Mouse (Mus musculus): ENCODE data around the gene 2700049A03Rik.

The 2700049A03Rik gene

DNA sequence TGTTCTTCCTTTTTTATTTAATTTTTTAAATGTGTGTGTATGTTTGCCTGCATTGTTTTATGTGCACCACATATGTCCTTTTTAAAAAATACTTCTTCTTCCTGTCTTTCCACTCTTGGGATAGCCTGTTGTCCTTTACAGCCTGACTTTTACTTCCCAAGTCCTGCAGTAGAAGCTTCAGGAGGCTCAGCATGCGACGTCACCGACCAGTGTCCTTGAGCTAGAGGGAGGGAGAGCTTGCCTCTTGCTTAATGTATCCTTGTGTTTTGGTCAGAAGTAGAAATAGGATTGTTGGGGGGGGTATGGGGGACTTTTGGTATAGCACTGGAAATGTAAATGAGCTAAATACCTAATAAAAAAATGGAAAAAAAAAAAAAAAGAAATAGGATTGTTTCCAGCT lies 47.1 kb downstream of the 2700049A03Rik start:
- no peak for DNase-seq (ENCODE audit: low spot score)

DNA sequence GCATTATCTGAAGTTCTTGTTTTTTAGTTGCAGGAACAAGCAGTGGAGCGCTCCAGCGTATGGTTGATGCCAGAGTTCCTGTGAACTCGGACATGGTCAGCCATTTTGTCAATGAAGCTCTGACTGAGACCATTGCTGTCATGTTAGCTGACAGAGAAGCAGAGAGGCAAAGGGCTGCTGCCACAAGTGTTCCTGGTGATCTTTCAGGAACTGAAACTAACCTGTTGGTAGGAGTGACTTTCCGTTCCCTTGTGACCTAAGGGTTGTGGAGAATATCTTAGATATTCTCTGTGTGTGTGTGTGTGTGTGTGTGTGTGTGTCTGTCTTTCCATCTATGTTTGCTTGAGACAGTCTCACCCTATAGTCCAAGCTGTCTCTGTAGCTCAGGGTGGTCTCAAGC lies 47.7 kb downstream of the 2700049A03Rik start:
- DNase-seq (ENCODE audit: low spot score) = no peak

DNA sequence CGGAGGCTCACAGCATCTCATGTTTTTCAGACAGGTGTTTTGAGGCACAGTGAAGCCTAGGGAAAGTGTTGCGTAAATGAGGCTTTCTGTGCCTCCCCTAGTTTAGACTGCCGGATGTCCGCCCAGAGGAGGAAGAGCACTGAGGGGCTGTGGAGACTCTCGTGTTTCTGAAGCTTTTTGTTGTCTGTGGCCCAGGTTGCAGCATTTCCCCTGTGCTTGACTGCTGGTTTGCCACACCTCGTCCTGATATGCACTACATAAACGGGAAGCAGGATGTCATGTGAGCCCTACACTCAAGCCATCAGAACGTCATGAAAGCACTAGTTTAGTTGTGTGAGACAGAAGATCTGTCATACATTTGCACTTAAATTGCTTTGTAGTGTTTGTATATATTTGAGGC lies 56.1 kb downstream of the 2700049A03Rik start:
- DNase-seq (ENCODE audit: low spot score) = no peak

DNA sequence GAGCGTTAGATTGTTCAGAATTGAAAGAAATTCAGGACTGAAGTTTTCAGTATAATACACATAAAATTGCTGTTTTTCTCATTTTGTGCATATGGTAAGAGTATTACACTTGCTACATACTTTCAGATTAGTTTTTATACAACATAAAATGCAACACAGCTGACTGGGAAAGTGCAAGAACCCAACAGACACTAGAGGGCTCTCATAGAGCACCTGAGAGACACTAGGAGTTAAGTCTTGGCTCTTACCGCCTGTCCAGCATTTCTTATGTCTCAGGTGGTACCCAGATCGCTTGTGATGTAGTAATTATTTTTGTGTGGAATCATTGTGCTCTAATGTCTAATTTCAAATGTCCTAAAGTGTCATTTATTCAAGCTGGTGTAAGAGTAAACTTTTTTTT lies 61.0 kb downstream of the 2700049A03Rik start:
- no peak for DNase-seq (ENCODE audit: low spot score)

DNA sequence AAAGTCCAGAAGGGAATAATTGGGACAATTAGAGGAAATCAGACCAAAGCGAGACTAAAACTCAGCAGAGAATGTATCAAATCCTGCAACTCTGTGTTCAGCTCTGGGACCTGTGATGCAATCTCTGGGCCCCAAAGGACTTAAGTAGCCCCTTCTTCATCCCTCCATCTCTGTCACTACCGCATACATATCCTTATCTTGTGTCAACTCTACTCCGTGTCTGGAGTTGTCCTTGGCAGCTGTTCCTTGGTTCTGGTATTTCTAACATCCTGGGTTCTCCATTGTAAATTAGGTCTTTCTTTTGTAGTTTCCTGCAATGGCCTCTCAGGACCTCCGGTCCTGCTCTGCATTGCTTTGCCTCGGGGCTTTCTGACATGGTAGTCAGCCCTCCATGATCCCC lies 65.1 kb downstream of the 2700049A03Rik start:
- no peak for DNase-seq (ENCODE audit: low spot score)

DNA sequence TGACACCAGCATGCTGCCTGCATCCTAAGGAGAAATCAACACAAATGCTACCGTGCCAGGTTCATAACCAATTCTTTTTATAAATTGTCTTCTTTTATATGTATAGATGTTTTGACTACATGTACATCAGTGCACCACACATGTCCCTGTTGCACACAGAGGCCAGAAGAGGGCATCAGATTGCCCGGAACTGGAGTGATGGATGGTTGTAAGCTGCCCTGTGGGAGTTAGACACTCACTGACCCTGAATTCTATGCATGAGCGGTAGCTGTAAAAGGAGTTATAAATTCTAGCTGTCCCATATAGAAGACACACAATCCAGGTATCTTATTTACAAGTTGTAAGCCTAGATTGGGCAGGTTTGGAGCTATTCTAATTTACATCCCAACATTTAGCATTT lies 67.7 kb downstream of the 2700049A03Rik start:
- DNase-seq (ENCODE audit: low spot score) = no peak

DNA sequence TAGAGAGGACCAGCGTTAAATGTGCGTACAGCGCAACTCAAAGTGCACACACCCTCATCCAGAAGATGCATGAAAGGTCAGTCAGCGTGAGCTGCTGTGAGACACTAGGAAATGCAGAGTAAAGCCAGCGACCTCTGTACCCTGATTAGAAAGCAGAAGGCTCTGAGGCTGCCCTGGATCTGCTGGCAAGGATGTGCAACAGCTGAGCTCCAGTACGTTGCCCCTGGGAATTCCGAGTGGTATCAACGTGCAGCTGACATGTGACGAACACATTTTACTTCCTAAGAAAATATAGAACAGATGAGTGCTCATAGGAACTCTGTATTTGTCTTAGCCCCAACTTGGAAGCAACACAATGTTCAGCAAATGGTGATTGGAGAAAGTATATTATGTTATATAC lies 80.5 kb downstream of the 2700049A03Rik start:
- no peak for DNase-seq (ENCODE audit: low spot score)

DNA sequence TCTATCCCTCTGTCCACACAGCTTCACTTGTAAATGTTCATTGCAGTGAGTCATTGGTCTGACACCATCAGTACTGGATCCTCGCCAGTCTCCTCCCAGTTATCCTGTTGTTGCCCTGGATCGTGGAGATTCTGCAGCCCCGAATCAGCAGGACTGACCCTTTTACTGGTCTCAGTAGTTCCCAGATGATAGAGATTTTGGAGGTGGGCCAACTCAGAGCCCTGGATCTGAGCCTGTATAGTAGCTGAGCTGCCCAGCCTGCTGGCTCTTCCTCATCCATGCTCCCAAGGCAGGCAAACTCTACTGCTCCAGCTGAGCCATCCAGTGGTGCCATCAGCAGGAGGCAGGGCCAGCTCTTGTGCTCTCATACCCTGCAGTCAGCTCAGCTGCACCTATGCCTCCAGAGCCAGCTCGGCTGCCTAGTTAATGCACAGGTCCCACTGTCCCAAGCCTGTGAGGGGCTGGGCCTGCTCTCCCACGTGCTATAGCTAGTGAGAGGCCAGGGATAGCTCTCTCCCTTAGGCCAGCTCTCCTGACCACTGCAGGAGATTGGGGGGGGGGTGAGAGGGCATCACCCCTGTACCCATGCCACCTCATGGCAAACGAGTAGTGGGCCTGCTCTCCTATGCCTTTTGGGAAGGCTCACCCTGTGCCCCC lies 81.3 kb downstream of the 2700049A03Rik start:
- no peak for DNase-seq (ENCODE audit: low spot score)

DNA sequence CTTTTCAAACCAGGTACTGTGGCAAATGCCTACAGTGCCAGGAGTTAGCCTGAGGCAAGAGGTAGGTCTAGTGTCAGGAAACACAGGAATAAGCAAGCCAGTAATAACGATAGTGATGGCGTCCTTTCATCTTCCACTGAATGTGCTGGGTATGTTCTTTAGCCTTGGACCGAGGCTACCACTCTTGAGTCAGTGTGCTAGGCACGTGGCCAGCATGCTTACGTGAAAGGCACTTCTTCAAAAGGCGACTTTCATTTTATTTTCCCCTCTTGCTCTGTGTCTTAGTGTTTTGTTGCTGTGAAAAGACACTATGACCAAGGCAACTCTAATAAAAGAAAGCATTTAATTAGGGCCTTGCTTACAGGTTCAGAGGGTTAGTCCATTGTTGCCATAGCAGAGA lies 86.1 kb downstream of the 2700049A03Rik start:
- no peak for DNase-seq (ENCODE audit: low spot score)

DNA sequence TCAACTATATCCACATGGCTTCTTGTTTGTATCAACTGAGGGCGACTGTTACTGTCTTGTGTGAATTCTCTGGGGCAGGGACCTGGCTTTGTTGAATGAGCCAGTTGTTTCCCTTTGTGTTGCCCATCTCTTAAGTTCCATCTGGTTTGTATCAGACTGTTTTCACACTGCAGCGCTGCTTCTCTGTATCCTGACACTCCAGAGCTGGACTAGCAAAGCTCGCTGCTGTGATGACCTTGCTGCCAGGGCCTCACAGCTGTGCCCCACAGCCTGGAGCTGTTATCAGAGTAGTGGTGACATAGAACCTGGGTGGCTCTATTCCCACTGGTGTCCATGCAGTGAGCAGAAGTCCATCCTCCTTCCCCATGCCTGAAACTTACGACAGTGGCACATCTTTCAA lies 91.1 kb downstream of the 2700049A03Rik start:
- DNase-seq (ENCODE audit: low spot score) = no peak

DNA sequence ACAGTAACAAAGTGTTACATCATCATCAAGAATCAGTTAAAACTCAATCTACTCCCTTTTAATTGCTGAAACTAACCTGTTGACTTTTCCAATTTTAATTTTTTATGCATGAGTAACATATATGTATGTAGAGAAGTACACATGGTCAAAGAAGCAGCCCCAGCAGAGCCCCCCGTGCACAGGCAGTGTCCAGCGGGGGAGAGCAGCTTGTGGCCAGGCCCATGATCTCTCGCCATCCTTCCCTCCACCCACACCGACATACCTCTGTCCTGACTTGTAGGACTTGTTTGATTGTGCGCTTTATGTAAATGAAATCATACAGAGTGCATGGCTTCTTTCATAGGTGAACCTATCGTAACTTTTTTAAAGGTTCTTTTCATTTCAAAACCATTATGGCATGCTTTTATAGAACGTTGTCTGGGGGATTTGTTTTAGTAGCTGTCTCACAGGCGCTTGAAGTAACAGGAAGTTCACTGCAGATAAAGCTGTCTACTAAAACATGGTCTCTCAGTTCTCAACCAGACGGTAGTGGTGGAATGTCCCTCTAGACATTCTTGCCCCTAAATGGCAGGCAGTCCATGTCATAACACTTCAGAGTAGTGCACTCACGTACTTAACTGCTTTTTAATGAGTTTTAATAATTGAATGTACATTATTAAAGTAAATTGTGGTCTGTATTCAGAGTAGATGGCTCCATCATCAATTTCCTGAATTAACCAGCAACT lies 92.4 kb downstream of the 2700049A03Rik start:
- DNase-seq (ENCODE audit: low spot score) = no peak

DNA sequence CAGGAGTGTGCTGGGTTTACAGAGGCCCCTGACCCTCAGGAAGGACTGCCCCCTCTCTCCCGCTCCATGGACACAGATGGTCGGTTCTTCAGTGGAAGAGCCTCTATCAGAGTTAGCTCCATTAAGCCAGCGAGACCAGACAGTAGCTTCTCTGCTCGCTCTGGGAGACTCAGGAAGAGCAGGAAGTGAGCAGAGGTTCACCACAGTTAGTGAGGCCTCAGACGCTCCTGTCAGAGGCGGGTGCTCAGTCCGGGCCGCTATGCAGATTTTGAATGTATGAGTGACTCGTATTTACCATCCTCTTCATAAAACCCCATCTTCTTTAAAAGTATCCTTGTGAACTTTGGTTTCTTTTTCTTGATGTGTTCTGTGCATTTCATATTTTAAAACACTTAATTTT lies 94.9 kb downstream of the 2700049A03Rik start:
- DNase-seq (ENCODE audit: low spot score) = no peak

DNA sequence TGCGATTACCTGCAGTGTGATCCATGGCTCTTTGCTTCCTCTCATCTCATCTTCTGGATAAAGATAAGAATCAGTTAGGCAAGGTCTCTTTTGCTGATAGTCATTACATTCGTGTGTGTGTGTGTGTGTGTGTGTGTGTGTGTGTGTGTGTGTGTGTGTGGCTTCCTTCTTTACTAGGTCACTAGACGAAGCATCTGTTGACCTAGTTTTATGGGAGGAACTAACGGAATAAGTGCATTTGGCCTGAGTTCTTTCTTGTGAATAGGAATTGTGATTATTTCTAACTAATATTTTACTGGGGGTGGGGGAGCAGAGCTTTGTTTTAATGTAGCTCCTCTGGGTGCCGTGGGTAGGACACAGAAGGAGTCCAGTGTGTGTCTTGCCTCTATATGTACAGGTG lies 96.8 kb downstream of the 2700049A03Rik start:
- no peak for DNase-seq (ENCODE audit: low spot score)

DNA sequence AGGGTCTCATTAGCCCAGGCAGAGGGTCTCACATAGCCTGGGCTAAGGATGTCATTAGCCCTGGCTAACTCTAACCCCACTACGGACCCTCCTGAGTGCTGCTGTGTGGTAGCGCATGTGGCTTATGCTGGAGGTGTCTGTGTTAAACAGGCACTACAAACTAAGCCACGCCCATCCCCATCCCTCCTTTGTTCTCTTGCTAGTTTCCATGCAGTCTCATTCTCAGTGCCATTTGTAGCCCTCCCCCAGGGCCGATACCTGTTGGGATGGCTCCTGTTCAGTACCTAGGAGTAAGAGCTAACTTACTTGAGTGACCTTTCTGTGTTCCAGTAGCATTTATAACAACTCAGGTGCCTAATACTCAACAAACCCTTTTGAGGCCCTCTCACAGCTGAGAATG lies 100.4 kb downstream of the 2700049A03Rik start:
- no peak for DNase-seq (ENCODE audit: low spot score)

DNA sequence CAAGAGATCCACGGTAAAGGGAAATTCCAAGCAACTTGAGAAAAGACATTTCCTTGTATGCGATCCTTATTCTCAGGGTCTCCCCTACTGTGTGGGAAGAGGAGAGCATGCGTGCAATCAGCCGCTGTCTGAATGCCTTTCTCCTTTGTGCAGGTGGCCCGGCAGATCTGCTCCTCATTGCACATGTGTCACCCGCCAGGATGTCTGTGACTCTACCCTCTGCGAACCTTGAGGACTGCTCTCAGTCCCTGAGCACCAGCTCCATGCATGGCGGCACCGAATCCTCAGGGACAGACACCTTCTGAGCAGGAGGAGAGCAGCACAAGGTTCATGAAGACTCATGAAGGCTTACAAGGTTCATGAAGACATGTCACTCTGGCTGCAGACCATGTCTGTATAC lies 106.1 kb downstream of the 2700049A03Rik start:
- no peak for DNase-seq (ENCODE audit: low spot score)

DNA sequence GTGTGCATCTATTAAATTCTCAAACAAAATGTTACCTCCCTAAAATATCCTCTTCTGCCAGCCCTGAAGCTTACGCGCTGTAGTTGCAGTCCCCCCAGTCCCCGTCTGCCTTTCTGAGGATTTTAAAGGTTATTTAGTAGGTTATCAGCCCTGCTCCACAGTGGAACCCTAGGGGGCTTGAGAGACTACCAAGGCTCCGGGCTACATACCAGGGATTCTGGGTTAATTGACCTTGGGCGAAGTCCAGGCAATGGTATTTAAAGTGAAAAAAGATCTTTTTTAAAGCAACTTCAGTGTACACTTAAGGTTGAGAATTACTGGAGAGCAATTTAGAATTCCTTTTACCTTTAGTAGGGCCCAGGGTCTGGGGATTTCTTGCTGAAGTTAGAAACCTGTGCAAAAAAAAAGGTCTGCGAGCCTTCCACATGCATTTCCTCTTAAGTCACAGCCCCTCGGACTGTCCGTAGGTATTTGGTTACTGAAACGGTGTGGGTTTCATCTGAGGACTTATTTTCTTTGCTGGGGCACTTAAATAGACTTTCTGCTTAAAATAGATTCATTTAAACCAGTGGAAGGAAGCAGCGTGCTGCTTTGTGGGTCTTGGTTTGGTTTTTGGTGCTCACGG lies 108.2 kb downstream of the 2700049A03Rik start:
- DNase-seq (ENCODE audit: low spot score) = no peak

DNA sequence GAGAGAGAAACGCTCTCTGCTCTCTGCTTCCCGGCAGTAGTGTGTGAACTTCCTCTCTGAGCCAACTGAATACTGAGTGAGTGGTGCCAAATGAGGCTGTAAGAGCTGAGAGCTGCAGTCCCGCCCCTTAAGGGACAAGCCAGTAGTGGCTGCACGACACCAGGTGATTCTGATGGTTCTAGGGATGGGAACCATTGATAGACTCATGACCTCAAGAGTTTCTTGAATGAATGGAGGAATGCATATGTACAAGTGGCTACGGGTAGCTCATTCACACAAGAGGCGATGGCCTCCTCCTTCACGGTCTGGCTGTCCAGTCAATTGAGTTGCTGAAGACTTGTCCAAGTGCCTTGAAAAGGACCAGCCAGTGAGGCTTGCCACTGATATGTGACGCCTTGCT lies 110.5 kb downstream of the 2700049A03Rik start:
- no peak for DNase-seq (ENCODE audit: low spot score)

DNA sequence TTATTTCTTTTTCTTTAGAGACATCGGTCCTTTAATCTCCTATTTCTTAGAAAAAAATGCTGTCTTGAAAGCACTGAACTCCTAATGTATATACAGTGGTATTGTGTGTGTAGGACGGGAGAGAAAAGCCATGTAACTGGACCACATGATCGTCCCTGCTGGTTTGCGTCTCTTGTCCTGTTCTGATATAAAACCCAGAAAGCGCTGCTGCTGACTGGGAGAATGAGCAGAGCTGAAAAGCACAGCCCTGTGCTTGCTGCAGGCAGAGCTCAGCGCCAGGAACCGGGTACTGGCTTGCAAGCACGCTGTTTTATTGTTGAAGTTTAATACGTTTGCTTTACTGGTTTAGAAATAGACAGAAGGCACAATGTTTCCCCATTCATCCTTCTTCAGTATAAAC lies 112.7 kb downstream of the 2700049A03Rik start:
- DNase-seq (ENCODE audit: low spot score) = no peak

DNA sequence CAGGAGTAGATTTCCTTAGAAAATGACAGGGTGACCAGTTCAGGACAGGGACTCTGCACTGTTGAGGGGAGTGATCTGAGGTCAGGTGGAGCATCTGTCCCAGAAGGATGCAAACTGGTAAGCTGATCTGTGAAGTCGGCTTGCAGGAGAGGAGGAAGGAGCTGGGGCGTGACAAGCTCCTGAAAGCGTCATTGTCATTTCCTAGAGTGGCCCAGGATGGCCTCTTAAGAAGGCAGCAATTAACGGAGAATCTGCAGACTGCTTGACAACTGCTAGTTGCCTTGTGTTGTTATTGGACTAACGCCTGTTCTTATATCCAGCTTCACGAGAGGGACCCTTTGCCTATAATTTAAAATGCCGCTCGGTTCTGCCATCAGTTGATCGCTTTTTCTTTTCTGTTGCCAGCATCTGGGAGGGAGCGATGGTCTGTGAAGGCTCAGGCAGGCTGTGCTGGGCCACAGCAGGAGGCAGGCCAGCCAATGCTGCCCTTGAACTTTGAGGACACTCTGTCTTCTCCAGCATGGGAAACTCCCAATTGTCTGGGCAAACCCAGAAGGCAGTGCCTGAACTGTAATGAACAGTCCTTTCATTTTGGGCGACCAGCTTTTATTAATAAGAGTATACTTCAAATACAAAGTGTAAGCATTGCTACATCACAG lies 116.0 kb downstream of the 2700049A03Rik start:
- no peak for DNase-seq (ENCODE audit: low spot score)

DNA sequence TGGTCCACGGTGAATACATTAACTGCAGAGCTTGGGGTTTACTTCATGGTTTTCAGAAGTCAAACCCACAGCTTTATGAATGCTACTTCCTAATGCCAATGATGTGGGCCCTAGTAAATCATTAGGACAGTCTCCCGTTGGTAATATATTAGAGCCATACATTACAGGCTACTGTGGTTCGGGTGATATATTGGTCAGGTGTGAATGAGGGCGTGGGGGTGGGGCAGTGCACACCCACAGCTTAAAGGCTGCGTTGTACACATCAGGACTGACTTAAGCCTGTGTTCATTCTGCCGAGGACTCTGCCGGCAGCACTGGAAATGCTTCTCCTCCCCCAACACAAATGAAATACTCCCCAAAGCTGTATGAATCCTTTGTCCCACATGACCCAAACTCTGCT lies 118.1 kb downstream of the 2700049A03Rik start:
- no peak for DNase-seq (ENCODE audit: low spot score)

DNA sequence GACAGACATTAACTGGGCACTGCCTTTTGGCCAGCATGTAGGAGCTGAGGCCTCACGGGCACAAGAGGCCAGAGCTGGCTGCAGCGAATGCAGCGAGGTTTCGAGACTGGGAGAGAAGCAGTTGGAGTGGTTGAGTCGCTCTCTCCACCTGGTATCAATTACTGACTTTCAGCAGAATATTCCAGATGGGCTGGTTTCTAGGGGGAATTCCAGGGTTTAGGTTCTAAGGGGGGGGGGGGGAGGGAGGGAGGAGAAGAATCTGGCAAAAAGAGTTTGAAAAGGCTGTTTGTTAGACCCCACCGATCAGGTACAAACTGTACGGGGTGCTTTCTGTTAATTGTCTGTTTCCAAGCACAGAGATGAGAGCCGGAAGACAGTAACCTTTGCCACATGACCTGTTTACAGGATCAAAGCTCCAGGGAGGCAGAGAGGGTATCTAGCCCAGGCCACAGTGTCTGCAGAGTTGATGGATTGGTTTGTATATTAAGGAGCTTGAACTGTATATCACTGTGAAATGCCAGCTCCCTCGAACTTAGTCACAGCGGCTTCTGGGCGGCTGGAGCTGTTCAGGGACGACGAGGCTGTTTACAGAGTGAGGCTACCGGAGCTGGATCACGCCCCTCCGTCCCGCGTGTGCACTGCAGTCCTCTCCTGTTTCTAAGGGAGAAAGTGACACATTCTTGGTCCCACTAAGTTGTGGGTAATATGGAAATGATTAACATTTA lies 121.7 kb downstream of the 2700049A03Rik start:
- no peak for DNase-seq (ENCODE audit: low spot score)

DNA sequence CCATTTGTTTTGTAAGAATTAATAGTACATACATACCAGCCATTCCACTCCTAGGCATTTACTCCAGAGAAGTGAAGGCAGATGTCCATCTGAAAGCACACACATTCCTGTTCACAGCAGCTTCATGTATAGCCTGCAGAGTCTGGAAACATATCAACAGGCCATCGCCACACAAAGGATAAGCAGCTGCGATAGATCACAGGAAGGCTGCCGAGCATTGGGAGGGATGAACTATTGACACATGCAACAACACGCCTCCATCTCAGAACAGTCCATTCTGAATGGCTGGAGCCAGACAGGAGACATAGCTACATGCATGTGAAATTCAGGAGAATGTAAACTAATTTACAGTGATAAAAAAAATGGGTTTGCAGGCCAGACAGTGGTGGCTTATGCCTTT lies 127.6 kb downstream of the 2700049A03Rik start:
- DNase-seq (ENCODE audit: low spot score) = no peak

All from ovary, postnatal 10 days (tissue).